Mouse (Mus musculus) embryonic fibroblast, embryonic 13.5 days (primary cell): ENCODE data around the gene Celf2.

Source experiments
- CTCF ChIP-seq: IDR thresholded peaks from 2 replicates; pipeline ENCODE4 v1.5.1; 2011; ENCODE audit warnings: mild to moderate bottlenecking, control low read depth, low read length, moderate library complexity, borderline replicate concordance; ENCODE audit not compliant: insufficient read depth
- POLR2A ChIP-seq: IDR thresholded peaks from 2 replicates; pipeline ENCODE4 v1.6.1; 2011; ENCODE audit warnings: low read depth, mild to moderate bottlenecking, control low read depth, low read length, moderate library complexity

- no peak for TF ChIP-seq POLR2A
- TF ChIP-seq CTCF, result no peak
These were observed 849.5 kb downstream of the Celf2 start for GRCm38 (mm10) chr2:6659834-6660233.
